Mouse (Mus musculus) lung, postnatal 0 days (tissue): ENCODE results near the gene Lmtk3.

ENCODE experiments used
- CTCF ChIP-seq: IDR thresholded peaks from 2 replicates; pipeline ENCODE4 v1.5.1; 2016; ENCODE audit warnings: antibody characterized with exemption, mild to moderate bottlenecking
- EP300 ChIP-seq: IDR thresholded peaks from 2 replicates; pipeline ENCODE4 v1.6.1; 2016; ENCODE audit warnings: antibody characterized with exemption, mild to moderate bottlenecking, control low read depth

GRCm38 (mm10) chr7:45798931-45799330 is 15.4 kb downstream of the Lmtk3 start:
- TF ChIP-seq EP300 (no peak), CTCF (no peak)
